Mouse (Mus musculus): ENCODE results near the gene Cep89. TPM values are rescaled to one million over a fixed set of nuclear protein-coding genes. Genes with fewer than 3 reads are reported as not detected.

Gene Cep89
- total RNA-seq, 4 experiments from 2014 or later = 13.7 to 19.8 (median 19.0) TPM

GRCm38 (mm10) chr7:35485126-35485525, 88.3 kb downstream of the Cep89 start:
- DNase-seq (ENCODE audit: low spot score in 2 of 2) = no peak

GRCm38 (mm10) chr7:35486553-35486952, 89.7 kb downstream of the Cep89 start:
- no peak for DNase-seq (ENCODE audit: low spot score in 2 of 2)

Other genes starting within 250 kb of the Cep89 start
- gene Slc7a10, start 210.7 kb upstream of the Cep89 start, total RNA-seq (2022) = 10 to 100 TPM; 36.2 to 45.5 (median 37.5) TPM
- 10 to 100 TPM; 74.3 to 86.0 (median 77.5) TPM for gene Lrp3, start 181.5 kb upstream of the Cep89 start, total RNA-seq (2022)
- gene Gpatch1, start 78.6 kb upstream of the Cep89 start, total RNA-seq (2022) = 10 to 100 TPM; 24.2 to 27.5 (median 25.3) TPM
- 1 to 10 TPM; 5.5 to 8.2 (median 7.1) TPM for gene Rhpn2, start 62.9 kb upstream of the Cep89 start, total RNA-seq (2022)
- 1 to 10 TPM; 4.9 to 7.6 (median 6.5) TPM for gene Faap24, start 199 bp upstream of the Cep89 start, total RNA-seq (2022)
- gene Slc7a9, start 51.8 kb downstream of the Cep89 start, total RNA-seq (2022) = not detected
- under 1 TPM in 3 of 4 experiments, not detected in 1; 0.52 to 0.80 (median 0.57) TPM for gene Tdrd12, start 140.7 kb downstream of the Cep89 start, total RNA-seq (2022)
- 10 to 100 TPM; 66.3 to 76.5 (median 70.4) TPM for gene Nudt19, start 159.3 kb downstream of the Cep89 start, total RNA-seq (2022)
- under 1 TPM; 0.34 to 0.53 (median 0.36) TPM for gene Rgs9bp, start 188.5 kb downstream of the Cep89 start, total RNA-seq (2022)
- 10 to 100 TPM; 34.4 to 40.6 (median 39.1) TPM for gene Ankrd27, start 189.2 kb downstream of the Cep89 start, total RNA-seq (2022)

Measured in left cerebral cortex, adult 8-10 months (tissue).